Mouse (Mus musculus): ENCODE results near the gene Naa38. TPM values are rescaled to one million over a fixed set of nuclear protein-coding genes. Genes with fewer than 3 reads are reported as not detected.
"Not testable (repeated sequence)": the region's sequence is repeated elsewhere in the genome, so short reads cannot be mapped to it uniquely, and the experiment has no call there.

The Naa38 gene
- polyA plus RNA-seq (2015; fragmentation: Nextera tagmentation; extraction: Ambion mirVana) = 92.2 and 105 TPM in 2 replicates

DNA sequence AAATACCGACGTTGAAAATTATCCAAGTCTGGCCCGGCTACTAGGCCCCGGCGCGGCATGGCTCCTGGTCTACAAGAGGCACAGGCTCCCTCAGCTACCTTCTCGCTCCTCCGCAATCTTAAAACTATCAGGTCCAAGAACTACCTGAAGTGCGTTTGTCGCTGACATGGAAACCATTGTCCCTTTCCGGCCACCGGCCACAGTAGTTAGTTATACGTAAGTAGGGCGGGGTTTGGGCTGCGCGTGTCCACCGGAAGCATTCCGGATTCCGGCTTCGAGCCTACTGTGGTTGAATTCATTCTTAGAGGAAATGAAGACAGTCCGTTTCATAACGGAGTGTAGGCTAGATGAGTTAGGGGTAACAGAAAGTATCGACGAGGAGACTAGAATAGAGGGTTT lies at the start of gene Naa38, which contains the start of gene Cyb5d1:
Gene Naa38 (plus strand): TSS at position 253 of the 399 bp plus-strand sequence.
Gene Cyb5d1 (minus strand): TSS at position 397 of the 399 bp plus-strand sequence.
- H3K9me3 ChIP-seq, H3K27me3 ChIP-seq: not testable (repeated sequence)
- H3K27ac ChIP-seq = peak within 1 kb of the TSS; percentile 97
- H3K9ac ChIP-seq (replicated peaks) = peak within 1 kb of the TSS; percentile 83
- H3K4me1 ChIP-seq (replicated peaks) = peaks cover 44% of the 10 kb centered on the region
- H3K36me3 ChIP-seq = peaks cover 20% of the 10 kb centered on the region
- ATAC-seq = peak; percentile 75
- under 1% methylated on average over 20 of the region's 24 CpGs for WGBS
- H3K4me2 ChIP-seq (replicated peaks) = peak within 1 kb of the TSS; percentile 85
- H3K4me3 ChIP-seq (replicated peaks) = peak within 1 kb of the TSS; percentile 67

GRCm38 (mm10) chr11:69346441-69346840 lies 48.8 kb upstream of the Naa38 start:
- 90% methylated on average over 20 of the region's 26 CpGs for WGBS
- H3K27ac ChIP-seq = no peak overlapping the region
- H3K27me3 ChIP-seq = no peaks in the 10 kb centered on the region
- H3K36me3 ChIP-seq = peaks cover 88% of the 10 kb centered on the region
- H3K9ac ChIP-seq (replicated peaks) = no peak overlapping the region
- no peak overlapping the region for H3K4me3 ChIP-seq (replicated peaks)
- no peak overlapping the region for H3K4me2 ChIP-seq (replicated peaks)
- H3K9me3 ChIP-seq = no peaks in the 10 kb centered on the region
- H3K4me1 ChIP-seq (replicated peaks) = peaks cover 8% of the 10 kb centered on the region
- ATAC-seq = no peak

DNA sequence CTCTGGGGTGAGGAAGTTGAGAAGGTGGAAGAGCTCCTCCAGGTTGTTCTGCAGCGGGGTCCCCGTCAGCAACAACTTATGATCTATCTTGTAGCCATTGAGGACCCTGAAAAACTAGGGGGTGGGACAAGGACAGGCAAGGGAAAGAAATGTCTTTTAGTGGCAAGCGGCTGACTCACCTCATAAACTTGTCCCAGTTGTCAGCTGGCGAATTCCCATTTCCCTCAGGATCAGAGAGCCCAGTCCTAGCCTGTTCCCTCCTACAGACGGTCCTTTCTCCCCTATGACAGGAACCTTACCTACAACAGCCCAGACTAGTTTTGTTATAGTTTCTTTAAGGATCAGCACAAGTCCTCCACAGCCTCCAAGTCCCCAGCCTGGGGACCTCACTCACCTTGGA lies 38.7 kb upstream of the Naa38 start:
- Histone ChIP-seq H3K4me1 (replicated peaks) (no peaks in the 10 kb centered on the region), H3K4me3 (replicated peaks) (no peak overlapping the region), H3K9ac (replicated peaks) (no peak overlapping the region), H3K9me3 (no peaks in the 10 kb centered on the region), H3K27ac (no peak overlapping the region), H3K36me3 (peaks cover 100% of the 10 kb centered on the region), H3K27me3 (no peaks in the 10 kb centered on the region), H3K4me2 (replicated peaks) (no peak overlapping the region)
- WGBS = 97% methylated on average over 5 of the region's 5 CpGs
- no peak for ATAC-seq

DNA sequence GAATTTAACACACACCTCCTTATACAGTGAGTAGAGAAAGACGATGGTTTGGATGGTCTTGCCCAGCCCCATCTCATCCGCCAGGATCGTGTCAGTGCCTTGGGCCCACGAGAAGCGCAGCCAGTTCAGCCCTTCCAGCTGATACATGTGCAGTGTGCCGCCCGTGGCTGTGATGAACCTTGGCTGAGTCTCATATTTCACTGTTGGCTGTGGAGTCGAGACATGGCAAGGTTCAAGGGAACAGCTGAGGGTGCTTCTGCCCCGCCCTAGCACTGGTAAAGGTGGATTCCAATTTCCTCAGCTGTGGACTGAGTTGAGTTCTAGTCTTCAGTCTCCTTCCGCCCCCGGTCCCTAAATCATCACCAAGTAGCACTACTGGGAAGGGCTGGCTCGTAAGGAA lies 37.6 kb upstream of the Naa38 start:
- no peaks in the 10 kb centered on the region; the same call in none of the 2 replicates for H3K4me1 ChIP-seq (replicated peaks)
- H3K36me3 ChIP-seq = peaks cover 100% of the 10 kb centered on the region
- H3K4me3 ChIP-seq (replicated peaks) = no peak overlapping the region
- no peak overlapping the region for H3K9ac ChIP-seq (replicated peaks)
- H3K27ac ChIP-seq = no peak overlapping the region
- no peaks in the 10 kb centered on the region for H3K27me3 ChIP-seq
- WGBS = 94% methylated on average over 12 of the region's 12 CpGs
- no peaks in the 10 kb centered on the region for H3K9me3 ChIP-seq
- no peak for ATAC-seq
- no peak overlapping the region for H3K4me2 ChIP-seq (replicated peaks)

DNA sequence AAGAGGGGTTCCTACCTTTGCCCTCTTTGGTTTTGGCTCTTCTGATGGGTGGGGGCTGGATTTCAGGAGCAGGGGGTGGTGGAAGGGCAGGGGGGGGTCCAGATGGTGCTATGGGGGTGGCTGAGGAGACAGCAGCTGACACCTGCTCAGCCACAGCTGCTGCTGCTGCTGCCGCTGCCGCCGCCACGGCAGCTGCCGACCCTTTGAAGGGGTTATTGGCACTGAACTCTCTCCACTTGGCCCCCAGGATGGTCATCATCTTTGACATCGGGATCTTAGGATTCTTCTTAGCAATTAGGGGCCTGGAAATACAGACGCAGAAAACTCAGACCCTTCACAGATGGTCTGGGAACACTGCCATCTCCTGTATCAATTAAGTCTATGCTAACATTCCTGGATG lies 33.3 kb upstream of the Naa38 start:
- Histone ChIP-seq H3K9me3 (no peaks in the 10 kb centered on the region), H3K4me2 (replicated peaks) (no peak overlapping the region), H3K4me1 (replicated peaks) (peaks cover 29% of the 10 kb centered on the region), H3K36me3 (peaks cover 73% of the 10 kb centered on the region), H3K4me3 (replicated peaks) (no peak overlapping the region), H3K9ac (replicated peaks) (no peak overlapping the region), H3K27ac (no peak overlapping the region), H3K27me3 (no peaks in the 10 kb centered on the region)
- no peak for ATAC-seq
- WGBS = 66% methylated on average over 7 of the region's 7 CpGs

- peaks cover 68% of the 10 kb centered on the region for H3K36me3 ChIP-seq
- no peak for ATAC-seq
- H3K4me2 ChIP-seq (replicated peaks) = no peak overlapping the region
- no peak overlapping the region for H3K9ac ChIP-seq (replicated peaks)
- no peak overlapping the region for H3K4me3 ChIP-seq (replicated peaks)
- 93% methylated on average over 2 of the region's 2 CpGs for WGBS
- no peaks in the 10 kb centered on the region for H3K9me3 ChIP-seq
- H3K27me3 ChIP-seq = no peaks in the 10 kb centered on the region
- peaks cover 34% of the 10 kb centered on the region for H3K4me1 ChIP-seq (replicated peaks)
- H3K27ac ChIP-seq = no peak overlapping the region
These were observed 32.8 kb upstream of the Naa38 start for GRCm38 (mm10) chr11:69362479-69362878.

DNA sequence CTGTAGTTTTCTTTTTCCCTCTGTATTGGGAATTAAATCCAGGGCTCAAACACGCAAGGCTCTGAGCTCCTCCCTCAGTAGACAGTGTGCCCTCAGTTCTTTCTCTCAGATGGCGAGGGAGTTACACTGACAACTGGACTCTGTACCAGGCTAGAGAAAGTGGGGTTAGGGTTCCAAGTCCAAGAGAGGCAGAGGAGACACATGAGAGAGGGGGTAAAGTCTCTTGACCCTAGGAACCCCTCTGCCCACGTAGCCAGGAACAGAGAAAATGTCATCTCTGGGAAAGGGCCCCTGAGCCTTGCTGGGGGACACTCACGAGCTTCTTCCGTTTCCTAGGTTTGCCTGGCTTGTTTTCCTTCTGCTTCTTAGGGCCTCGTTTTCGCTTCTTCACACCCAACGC lies 30.9 kb upstream of the Naa38 start:
- Histone ChIP-seq H3K9ac (replicated peaks) (peak overlapping the region; percentile 99), H3K4me2 (replicated peaks) (peak overlapping the region; percentile 96), H3K27ac (peak overlapping the region; percentile 100), H3K27me3 (no peaks in the 10 kb centered on the region), H3K36me3 (peaks cover 49% of the 10 kb centered on the region), H3K4me3 (replicated peaks) (0 out of 2 replicates have a peak overlapping the region, but pooled peaks have one; percentile 7), H3K9me3 (no peaks in the 10 kb centered on the region), H3K4me1 (replicated peaks) (peaks cover 41% of the 10 kb centered on the region)
- WGBS = 51% methylated on average over 8 of the region's 8 CpGs
- no peak for ATAC-seq

DNA sequence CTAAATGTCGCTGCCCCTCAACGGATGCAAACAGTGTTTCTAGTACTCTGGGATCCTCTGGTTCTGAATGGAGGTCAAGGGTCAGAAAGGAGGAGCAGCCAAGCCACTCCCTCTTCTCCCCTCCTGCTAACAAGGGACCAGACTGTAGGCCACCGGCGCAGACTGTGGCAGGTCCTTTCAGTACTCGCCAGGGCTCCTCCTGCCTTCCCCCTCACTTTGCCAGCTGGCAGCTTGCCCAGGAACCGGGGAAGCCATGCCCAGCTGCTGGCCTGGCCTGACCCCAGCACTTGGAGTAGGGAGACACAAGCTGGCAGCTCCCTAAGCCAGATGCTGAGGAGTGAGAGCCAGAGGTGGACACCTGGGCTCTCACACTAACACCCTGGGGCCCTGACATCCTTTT lies 30.4 kb upstream of the Naa38 start:
- Histone ChIP-seq H3K27ac (peak overlapping the region; percentile 100), H3K4me2 (replicated peaks) (peak overlapping the region; percentile 96), H3K36me3 (peaks cover 44% of the 10 kb centered on the region), H3K27me3 (no peaks in the 10 kb centered on the region), H3K4me1 (replicated peaks) (peaks cover 44% of the 10 kb centered on the region), H3K9me3 (no peaks in the 10 kb centered on the region), H3K9ac (replicated peaks) (peak overlapping the region; percentile 99), H3K4me3 (replicated peaks) (0 out of 2 replicates have a peak overlapping the region, but pooled peaks have one; percentile 7)
- peak; percentile 65 for ATAC-seq
- 3% methylated on average over 6 of the region's 6 CpGs for WGBS

DNA sequence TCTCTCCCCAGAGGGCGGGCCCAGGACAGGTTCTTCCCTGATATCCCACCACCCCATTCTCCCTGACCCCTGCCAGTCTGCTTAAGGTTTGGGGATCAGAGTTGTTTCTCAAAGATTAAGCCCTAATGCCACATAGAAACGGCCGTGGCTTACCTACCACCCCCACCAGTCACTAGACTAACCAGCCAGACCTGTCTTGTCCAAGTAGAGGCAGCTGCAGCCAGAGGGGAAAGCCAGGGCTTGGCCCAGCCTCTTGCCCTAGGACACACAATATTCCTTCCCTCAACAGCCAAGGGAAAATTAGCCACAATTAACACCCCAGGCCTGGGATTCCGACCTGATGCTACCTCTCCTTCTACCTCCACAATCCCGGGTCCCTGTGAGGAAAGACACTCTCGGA lies 29.6 kb upstream of the Naa38 start:
- Histone ChIP-seq H3K4me2 (replicated peaks) (peak overlapping the region; percentile 96), H3K27ac (peak overlapping the region; percentile 100), H3K9ac (replicated peaks) (peak overlapping the region; percentile 99), H3K9me3 (no peaks in the 10 kb centered on the region), H3K27me3 (no peaks in the 10 kb centered on the region), H3K4me1 (replicated peaks) (peaks cover 49% of the 10 kb centered on the region), H3K36me3 (peaks cover 36% of the 10 kb centered on the region), H3K4me3 (replicated peaks) (peak overlapping the region; percentile 95)
- ATAC-seq = peak; percentile 5; the same call in 1 of the 2 replicates
- WGBS = 21% methylated on average over 6 of the region's 6 CpGs

DNA sequence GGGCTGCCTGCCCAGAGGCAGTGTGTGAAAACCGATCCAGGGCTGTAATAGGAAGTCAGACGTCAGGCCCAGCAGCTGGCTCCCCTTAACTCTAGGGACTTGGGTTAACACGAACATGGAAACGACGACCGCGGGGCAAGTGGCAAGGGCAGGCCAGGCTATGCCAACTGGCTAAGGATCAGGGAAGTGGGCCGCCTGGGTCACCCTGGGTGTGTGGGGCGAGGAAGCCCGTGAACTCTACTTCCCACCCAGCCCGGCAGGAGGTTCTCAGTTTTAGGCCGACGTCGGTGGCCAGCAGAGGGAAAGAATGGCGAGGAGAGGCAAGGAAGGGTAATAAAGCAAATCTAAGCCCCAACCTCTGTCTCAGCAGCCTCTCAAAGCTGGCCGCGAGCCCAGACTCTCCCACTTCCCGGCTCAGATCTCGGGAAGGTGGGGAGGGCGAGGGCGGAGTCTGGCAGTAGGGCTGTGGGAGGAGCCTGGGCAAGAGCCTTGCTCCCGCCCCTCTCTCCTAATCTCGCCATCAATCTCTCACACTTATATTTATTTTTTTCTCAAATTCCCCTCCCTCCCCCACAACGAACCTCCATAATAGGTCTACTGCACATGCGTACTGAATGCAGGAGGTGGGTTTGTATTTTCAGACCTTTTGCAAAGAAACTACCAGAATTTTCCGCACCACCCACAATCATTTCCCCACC lies 29.0 kb upstream of the Naa38 start:
- no peaks in the 10 kb centered on the region for H3K9me3 ChIP-seq
- peak overlapping the region; percentile 96 for H3K4me2 ChIP-seq (replicated peaks)
- H3K36me3 ChIP-seq = peaks cover 30% of the 10 kb centered on the region
- H3K4me3 ChIP-seq (replicated peaks) = peak overlapping the region; percentile 95
- peak overlapping the region; percentile 99 for H3K9ac ChIP-seq (replicated peaks)
- under 1% methylated on average over 26 of the region's 26 CpGs for WGBS
- peak; percentile 83 for ATAC-seq
- peak overlapping the region; percentile 100 for H3K27ac ChIP-seq
- peaks cover 55% of the 10 kb centered on the region for H3K4me1 ChIP-seq (replicated peaks)
- no peaks in the 10 kb centered on the region for H3K27me3 ChIP-seq

GRCm38 (mm10) chr11:69366855-69367615 lies 28.3 kb upstream of the Naa38 start:
- ATAC-seq = 0 out of 2 replicates have a peak, but pooled peaks have one; percentile 1
- Histone ChIP-seq H3K4me1 (replicated peaks) (peaks cover 62% of the 10 kb centered on the region), H3K27me3 (no peaks in the 10 kb centered on the region), H3K27ac (peak overlapping the region; percentile 100), H3K9ac (replicated peaks) (peak overlapping the region; percentile 99), H3K4me3 (replicated peaks) (peak overlapping the region; percentile 95), H3K4me2 (replicated peaks) (peak overlapping the region; percentile 96), H3K9me3 (no peaks in the 10 kb centered on the region), H3K36me3 (peaks cover 23% of the 10 kb centered on the region)
- WGBS = under 1% methylated on average over 22 of the region's 22 CpGs
